Mouse (Mus musculus): Measurements from ENCODE around the gene Fam210b.

The Fam210b gene

DNA sequence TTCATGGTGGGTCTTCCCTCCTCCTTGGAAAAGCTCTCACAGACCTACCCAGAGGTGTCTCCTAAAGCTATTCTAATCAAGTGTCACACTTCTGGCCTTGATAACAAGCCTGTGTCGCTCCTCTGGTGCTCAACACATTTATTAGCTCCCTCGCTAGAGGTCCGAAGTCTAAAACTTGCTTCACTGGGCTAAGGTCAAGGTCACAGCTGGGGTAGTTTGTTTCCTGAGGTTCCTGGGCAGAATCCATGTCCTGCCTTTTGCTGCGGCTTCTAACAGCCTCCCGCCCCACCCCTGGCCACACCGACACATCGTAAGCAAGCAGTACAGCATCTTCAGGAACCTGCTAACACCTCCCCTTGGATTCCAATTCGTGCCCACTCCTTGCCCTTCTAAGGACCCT, 5.4 kb downstream of the Fam210b start:
- DNase-seq, result no peak

DNA sequence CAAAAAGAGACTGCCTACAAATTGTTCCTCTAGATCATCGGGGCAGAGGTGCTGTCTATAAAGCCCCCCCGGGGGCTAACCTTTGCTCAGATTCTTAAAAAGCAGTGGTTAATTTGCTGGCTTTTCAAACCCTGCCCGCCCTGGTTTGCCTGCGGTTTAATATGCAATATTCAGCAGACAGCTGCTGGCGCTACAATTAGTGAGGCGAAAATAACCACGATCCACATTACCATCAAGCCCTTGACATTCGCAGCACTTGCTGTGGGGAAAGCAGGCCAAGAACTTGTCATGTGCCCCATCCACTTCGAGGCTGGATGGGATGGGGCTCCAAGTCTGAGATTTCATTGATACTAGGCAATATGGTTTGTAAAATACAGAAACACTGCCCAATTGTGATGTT, 7.9 kb downstream of the Fam210b start:
- no peak for DNase-seq

DNA sequence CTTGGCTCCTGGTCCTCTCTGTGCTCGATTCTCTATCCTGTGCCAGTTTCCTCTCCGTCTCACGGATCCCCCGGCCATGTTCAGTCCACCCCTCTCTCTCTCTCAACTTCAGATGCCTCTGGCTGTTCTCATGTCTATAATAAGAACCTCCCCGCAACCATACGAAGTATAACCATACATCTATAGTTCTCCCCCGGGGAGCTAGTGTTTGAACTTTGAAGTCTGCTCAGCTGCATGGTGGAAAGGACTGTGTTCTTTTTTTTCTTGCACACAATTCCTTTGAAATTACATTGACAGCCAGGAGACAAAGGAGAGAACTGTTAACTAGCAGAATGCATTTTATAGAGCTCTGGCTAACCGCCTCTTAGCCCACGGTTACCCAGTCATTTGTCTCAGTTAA, 9.4 kb downstream of the Fam210b start:
- DNase-seq, result no peak

DNA sequence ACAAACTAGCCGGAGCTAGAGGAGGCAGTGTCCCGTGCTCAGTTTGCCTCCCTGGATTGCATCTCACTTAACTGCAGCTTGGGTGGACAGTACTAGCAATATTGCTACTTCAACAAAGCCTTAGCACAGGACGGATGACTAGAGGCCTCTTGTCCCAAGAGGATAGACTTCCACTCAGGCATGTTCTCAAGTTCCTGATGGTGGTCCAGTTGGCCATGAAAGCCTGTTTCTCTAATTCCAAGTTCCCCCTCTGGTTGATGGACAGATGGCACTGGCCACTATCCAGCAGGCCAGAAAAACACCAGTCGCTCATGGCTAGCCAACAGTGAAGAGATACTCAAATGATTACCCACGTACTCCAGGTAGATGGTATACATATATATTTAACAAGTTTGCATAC, 10.5 kb downstream of the Fam210b start:
- no peak for DNase-seq

DNA sequence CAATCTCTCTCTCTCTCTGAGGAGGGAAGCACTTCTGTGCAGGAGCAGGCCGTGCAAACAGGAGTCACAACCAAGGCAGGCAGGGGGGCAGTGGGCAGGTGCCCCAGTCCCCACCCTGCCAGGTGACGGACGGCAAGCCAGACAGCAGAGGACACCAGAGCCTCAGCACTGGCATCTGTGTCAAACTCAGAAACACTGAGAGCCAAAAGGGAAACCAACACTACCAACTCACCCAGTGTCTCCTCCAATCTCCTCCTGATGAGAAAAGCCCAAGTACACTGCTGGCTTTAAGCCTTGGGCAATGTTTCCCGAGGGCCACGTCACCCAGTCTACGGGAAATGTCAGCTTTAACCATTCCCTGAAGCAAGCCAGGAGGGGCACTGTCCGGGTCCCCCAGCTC, 17.8 kb downstream of the Fam210b start:
- DNase-seq, result no peak

DNA sequence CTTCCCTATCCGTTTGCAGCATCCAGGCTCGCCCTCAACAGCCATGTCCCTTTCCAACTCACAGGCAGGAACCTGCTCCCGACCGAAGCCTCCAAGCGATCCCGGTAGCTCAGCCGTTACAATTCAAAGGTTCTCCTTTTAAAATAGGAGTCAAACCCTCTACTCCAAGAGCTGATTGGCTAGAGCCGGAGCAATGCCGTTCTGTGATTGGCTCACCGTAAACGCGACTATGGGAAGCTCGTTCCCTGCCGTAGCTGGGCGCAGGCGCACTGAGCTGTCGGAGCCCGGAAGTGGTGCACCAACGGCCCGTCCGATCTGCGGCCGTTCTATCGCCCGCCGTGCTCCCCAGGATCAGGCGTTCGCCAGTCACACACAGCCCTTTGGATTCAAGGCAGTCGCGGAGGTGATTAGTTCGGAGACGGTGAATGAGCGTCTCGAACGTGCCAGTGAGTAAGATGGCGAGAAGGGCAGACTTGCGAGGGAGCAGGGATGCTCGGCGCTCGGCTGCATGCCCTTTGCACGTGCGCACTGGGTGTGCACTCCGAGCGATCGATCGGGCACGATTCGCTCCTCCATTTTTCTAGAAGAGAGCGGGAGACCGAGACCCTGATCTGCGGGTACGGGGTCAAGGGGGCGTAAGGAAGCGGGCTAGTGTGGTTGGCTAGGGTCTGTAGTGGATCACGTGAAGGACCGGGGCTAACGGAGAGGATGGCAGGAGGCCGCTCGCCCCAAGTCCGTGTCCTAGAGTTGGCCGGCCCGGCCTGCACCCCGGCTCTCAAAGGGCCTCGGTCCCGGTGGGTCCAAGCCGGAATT, 25.3 kb downstream of the Fam210b start, which contains the start of the genes Aurka and Cstf1:
TSS of gene Aurka (minus strand) at position 125 of the 813 bp plus-strand sequence.
TSS of gene Cstf1 (plus strand) at position 271 of the 813 bp plus-strand sequence.
- peak; percentile 95 for DNase-seq

DNA sequence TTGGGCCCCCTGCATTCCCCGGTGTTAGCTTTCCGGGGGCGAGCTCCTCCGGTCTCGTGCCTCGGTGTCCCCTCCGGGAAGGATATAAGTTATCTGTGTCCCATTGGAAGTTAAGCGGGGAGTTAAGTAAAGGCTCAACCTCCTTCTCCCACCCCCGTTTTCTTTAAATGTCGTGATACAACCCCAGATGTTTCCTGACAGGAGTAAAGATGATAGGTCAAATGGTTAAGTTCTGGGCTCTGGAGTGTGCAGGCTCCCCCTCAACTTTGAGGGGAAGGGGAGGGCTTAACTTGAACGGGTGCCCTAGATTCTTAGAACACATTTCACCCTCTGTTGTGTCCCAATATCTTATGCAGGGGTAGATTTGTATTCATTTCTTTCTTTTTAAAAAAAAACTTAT, 25.9 kb downstream of the Fam210b start:
- DNase-seq, result no peak

DNA sequence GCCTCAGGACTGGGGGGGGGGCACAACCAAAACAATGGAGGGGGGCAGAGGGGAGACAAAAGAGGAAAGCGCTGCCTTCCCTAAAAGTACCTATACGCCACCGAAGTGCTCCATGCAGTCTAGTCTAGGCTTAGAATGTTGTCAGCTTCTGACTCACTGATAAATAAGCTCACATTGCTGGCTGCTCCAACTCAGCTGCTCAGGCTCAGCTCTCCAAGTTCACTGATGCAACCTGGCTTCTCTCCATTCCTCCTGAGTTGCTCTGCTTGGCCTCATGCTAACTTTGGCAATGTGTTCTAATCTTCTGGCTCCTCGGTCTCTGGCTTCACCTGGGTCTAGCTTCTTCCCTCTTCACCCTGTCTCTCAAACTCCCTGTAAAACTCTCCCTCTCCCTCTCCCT, 31.2 kb downstream of the Fam210b start:
- DNase-seq, result no peak

DNA sequence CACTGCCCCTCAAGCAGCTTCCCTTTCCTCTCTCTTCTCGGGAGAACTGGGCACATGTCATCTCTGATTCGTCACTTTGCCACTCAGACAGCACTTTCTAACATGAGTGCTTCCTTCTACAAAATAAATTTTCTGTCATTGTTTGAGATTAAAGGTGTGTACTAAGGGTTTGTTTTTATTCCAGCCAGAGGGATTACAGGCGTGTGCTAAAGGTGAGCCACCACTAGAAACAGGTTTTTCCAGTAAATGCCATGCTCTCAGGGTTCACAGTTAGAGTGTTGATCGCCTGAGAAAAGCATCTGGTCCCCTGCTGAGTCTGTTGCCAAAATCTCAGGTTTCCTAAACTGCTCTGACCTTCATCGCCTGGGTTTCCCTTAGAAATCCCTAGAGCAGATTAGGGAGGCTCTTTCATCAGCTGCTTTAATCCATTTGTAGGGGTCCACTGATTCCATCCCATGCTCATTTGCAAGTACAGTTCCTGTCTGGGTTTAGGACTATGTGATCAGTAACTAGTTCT, 31.7 kb downstream of the Fam210b start:
- no peak for DNase-seq

DNA sequence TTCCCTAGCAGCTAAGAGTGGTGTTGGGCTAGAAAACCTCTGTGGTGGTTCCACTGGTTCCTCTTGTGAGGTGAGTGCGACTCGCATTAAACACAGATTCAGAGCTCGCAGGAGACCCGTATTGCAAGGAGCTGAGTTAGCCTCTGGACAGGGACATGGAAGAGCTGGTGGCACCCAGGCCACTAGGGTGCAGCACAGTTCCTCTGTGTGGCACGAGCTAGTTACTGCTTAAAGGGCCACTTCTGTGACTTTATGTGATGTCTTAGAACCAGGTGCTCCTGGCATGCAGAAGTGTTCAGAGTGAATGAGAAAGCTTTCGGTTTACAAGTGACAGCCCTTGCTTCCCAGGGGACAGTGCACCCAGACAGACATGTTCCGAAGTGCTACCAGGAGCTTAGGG, 33.0 kb downstream of the Fam210b start:
- DNase-seq, result peak; percentile 61

DNA sequence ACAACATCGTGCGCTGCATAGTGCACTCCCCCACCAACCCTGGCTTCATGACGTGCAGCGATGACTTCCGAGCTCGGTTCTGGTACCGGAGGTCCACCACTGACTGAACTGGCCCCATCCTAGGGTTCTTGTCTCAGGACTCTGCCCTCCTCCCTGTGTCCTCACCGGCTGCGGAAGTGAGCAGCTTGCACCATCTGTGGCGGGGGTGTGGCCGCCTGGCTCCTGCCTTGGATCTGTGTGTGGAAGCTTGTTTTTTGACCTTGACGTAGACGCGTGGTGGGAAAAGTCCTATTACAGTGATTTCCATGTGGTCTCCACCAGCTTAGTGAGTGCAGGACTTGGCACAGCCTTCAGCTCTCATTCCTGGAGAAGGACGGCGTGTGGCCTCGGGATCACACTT, 35.1 kb downstream of the Fam210b start:
- DNase-seq, result peak; percentile 28

DNA sequence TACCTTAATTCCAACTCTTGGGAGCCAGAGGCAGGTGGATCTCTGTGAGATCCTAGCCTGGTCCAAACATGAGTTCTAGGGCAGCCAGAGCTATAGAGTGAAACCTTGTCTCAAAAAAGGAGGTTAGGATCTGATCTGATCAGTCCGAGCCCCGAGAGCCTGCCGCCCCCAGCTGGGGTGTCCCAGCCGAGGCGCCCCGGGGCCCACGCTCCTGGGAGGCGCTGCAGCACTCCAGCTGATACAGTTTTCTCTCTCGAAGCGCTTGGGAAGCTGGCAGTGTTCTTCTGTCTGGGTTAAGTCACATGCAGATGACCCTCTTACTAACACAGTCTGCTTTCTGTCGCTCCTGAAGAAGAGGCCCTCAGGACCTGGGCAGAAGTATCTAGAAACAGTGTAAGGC, 36.0 kb downstream of the Fam210b start:
- DNase-seq, result no peak

DNA sequence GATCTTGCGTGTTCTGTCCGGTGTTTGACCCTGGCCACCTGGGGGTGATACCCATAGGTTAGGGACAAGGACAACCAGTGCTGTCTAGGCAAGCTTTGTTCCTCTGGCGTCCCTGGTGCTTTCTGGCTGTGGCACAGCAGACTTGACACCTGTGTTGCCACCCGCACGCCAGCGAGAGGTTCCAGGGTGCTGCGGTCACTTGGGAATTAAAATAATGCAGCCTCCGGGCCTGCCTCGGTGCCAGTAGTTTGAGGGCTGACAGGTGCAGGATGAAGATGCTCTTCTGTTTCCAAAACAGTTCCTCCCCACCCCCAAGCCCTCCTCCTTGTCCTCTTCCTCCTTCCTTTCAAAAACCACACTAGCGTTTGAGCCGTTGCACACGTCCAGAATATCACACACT, 36.5 kb downstream of the Fam210b start:
- DNase-seq, result no peak

DNA sequence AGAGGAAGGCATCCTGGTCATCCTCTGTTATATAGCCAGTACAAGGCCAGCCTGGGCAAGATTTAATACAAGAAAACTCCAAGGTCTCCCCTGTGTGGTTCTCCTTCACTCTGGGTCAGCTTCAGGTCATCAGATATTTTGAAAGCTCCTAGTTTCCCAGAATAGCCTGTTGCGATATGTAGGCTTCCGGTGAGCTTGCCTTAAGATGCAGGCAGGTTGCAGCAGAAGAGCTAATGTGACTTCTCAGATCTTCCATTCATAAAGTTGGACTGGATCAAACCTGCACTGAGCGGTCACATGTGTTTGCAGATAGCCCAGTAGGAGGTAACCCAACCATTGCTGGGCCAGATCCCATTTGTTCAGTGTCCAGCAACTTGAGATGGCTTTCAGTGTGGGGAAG, 39.4 kb downstream of the Fam210b start:
- DNase-seq, result no peak

DNA sequence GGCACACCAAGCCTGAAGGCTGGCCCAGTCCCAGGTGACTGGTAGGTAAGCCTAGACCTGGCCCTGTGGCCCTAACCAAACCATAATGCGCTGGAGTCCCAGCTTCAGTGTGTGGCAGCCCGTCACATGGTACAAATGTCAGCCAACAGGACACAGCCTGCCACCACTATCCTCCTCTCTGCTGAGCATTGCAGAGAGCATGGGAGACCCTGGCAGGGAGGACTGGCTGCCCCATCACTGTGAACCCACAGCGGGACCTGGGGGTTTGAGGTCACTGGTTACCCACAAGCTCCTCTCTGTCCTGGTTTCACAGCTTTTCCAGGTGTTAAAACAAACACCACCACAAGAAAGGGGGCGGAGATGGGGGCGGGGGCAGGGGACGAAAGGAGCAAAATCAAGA, 45.0 kb downstream of the Fam210b start:
- DNase-seq, result no peak

DNA sequence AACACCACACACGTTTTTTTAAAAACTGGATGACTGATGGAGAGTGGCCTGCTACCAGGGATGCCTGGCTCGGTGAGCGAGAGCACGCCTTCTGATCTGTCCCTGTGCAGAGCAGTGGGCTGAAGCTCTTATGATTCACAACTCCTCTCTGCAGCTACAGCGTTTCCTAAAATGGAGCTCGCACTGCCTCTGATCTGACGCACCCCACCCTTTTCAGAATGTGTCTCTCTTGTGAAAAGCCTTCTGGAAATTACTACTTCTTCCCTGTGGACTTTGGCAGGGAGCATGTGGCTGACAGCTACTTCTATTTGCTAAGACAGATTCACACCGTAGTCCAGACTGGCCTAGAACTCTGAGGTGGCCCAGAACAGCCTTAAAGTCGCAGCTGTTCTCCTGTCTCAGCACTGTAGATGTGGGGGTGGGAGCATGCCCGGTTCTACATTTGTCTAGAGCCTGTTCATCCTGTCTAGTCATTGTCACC, 46.7 kb downstream of the Fam210b start:
- peak; percentile 60 for DNase-seq

DNA sequence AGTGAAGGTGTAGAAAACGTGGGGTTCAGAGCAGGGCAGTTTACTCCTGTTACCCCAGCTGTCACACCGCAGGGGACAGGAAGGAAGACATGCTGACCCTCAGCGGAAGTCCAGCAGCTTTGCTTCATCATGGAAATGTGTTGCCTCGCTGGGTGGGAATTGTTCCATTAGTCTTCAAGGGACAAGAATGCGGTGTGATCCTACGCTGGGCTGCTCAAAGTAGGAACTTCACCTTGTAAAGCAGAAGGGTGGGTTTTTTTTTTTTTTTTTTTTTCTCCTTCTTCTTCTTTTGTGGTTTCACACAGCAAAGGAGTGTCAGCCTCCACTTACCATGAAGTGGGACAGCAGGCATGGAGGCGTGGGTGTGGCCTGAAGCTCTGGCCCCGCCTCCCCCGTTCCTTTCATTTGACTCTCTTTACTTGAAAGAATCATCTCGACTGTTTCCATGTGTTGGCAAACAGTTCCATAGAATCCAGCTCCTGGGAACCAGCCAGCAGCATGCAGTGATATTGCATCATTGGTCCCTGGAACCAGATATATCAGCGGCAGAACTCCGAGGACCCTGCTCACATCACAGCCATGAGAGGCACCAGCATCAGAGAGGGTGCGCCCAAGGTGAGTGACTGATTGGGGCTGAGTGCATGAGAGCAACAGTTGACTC, 48.2 kb downstream of the Fam210b start, which contains the start of gene Cass4:
TSS of gene Cass4 (plus strand) at position 404 of the 661 bp plus-strand sequence.
- DNase-seq, result peak; percentile 34

DNA sequence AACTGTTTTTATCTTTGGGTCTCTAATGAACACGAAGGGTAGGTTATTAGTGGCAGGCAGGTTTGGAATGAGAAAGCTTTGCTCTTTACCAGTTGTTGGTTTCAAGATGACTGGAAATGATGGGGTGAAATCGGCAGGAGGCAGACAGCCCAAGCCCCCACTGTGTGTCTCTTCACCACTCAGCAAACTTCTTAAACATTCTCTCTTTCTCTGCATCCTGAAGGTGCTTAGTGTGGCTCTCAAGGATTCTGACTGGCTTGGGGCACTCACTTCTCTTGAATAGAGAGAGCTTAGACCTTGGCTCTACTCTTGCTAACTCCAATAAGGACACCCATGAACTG, 48.7 kb downstream of the Fam210b start:
- no peak for DNase-seq

DNA sequence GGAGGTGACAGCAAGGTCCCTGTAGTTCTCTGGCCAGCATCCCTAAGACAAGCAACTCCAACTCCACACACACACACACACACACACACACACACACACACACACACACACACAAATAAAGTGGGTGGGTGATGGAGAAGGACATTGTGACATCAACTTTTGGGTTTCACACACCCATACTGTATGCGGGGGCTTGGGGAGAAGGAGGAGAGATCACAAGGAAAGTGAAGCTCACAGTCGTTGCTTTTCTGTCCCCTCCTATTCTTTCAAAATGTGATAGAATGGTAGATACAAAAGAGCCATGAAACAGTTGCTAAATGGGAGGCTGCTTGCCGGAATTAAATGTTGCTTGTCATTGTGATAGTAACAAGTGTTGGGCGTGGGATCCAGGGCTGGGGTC, 49.3 kb downstream of the Fam210b start:
- no peak for DNase-seq

DNA sequence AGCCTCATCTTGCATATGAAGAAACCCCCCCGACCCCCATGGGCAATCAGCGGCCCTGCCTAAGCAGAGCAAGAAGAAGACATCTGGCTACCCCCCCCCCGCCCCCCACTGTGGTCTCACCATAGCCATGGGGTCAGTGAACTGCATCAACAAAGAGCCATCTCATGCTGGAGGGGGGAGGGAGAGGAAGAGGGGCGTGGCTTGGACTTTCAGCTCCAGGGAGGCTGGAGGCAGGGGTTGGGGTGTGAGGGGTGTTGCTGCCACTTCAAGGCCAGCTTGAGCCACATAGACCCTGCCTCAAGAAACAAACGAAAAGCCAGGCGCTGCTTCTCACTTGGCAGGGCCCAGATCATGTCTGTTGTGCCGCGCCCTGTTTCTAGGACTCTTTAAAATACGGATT, 50.6 kb downstream of the Fam210b start:
- no peak for DNase-seq

DNA sequence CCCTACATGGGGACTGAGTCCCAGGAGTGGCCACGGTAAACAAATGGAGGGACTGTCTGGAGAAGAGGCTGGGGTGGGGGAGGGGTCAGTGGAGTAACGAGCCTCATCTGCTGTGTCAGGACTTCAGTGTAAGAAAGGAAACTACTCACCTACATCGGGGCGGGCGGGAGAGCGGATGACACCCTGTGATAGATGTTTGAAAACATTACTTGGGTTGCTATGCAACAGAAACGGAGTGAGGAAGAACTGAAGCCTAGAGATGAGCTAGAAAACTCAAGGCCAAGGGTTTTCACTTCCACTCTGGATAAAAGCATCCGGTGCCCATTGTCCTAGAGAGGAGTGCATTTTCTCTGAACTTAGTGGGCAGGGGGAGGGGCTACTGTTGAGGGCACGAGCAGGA, 54.5 kb downstream of the Fam210b start:
- no peak for DNase-seq

DNA sequence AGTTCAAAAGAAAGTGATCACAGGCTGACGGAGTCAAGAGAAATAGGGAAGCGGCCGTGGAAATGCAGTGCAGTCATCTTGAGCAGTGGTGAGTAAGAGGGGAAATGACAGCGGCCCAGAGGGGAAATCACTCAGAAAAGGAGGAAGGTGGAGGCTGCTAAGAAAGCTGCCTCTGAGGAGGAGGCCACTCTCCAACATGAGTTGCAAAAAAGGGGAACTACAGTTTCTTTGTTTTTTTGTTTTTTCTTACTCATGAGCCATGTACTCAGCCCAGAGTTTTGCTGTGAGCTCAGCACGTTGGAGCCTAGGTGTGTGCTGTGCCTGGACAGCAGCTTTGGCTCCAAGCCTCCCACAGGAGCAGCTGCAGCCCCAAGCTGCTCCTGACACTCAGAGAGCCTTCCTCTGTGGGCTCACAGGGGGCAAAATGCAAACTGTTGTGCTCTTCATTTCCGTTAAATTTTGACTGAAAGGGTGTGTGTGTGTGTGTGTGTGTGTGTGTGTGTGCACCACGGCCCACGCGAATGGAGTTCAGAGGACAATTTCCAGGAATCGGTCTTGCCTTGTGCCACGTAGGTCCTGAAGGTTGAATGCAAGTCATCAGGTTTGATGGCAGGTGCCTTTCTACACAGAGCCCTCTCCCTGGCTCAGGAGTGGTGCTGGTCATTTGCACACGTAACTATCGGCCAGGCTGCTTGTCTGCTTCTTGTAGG, 55.9 kb downstream of the Fam210b start:
- DNase-seq, result peak; percentile 68

DNA sequence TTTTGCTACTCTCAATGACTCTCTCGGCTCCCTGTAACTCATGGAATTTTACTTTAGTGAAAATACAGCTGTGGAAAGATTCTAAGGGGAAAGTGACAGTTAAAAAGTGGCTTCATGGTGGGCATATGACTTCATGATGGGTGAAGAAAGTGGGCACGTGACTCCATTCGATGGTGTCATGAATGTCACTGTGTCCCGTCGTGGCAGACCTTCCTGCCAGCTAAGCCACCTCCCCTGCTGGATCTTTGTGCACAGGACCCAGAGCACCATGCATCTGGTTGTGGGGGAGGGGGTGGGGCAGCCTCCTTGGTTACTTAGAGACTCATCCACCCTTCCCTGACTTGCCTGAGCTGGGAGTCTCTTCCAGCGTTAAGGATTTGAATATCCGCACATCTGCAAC, 58.9 kb downstream of the Fam210b start:
- DNase-seq, result no peak

DNA sequence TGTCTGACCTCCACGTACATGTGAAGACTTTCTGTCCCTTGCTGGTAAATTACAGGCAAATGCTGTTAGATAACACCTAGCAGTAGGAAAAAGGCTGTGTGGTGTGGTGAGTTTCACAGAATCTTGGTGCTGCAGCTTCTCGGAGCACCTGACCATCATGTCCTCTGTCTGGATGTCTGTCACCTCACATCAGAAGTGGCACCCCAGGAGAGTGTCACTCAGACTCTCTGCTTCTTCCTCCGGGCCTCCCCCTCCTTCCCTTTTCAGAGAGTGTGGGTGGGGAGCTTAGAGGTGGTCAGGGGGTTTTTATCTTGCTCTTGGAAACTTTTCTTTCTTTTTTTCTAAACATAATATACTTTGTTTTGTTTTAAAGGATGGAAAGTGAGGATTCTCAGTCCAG, 59.6 kb downstream of the Fam210b start:
- no peak for DNase-seq
